Mouse (Mus musculus): ENCODE measurements around the gene Ankrd50. TPM values are rescaled to one million over a fixed set of nuclear protein-coding genes. Genes with fewer than 3 reads are reported as not detected.
A peak's percentile ranks its signal among the peaks of the same experiment; 100 is the strongest.

Gene Ankrd50
- polyA plus RNA-seq, 1 experiment from 2014 or later: 22.3 TPM

DNA sequence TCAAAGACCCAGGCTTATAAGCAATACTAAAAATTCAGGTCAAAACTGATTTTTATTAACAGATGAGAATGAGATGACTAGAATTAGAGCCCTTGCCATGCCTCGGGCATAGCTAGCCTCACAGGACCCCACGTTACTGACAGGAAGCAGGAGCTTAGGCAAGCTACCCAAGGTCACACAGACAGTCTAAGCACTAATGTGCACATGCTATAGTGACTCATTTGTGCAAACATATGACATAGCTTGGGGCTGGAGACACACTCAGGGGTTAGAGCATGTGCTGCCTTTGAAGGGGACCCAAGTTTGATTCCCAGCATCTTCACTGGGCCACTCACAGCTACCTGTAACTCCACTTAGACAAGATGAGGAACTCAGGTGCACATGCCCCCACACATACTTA is 22.9 kb downstream of the Ankrd50 start:
- ATAC-seq (ENCODE audit: low read depth): no peak
- H3K27ac ChIP-seq (replicated peaks): no peak overlapping the region
- WGBS: 90% methylated on average over 2 of the region's 2 CpGs
- H3K4me2 ChIP-seq: no peak overlapping the region
- H3K4me1 ChIP-seq (replicated peaks): no peaks in the 10 kb centered on the region
- peaks cover 70% of the 10 kb centered on the region for H3K36me3 ChIP-seq
- no peaks in the 10 kb centered on the region for H3K27me3 ChIP-seq
- no peaks in the 10 kb centered on the region for H3K9me3 ChIP-seq
- no peak overlapping the region for H3K9ac ChIP-seq
- no peak overlapping the region for H3K4me3 ChIP-seq

DNA sequence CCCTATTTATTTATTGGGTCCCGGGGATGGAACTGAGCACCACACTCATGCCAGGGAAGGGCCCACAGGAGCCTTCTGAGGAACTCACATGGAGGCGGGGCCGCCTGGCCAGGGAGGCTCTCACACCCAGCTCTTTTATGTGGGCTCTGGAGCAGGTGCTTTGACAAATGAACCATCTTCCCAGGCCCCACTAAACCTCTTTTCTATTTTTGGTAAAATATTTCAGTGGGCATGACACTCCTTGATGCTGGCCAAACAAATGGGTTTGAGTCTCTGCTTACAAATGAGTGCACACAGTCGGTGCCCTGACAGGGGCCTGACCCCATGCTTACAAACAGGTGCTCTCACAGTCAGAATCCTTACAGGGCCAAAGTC is 24.4 kb downstream of the Ankrd50 start:
- Histone ChIP-seq H3K27me3 (no peaks in the 10 kb centered on the region), H3K36me3 (peaks cover 85% of the 10 kb centered on the region), H3K4me3 (no peak overlapping the region), H3K9ac (no peak overlapping the region), H3K4me2 (no peak overlapping the region), H3K27ac (replicated peaks) (0 out of 2 replicates have a peak overlapping the region, but pooled peaks have one; percentile 13), H3K4me1 (replicated peaks) (no peaks in the 10 kb centered on the region), H3K9me3 (no peaks in the 10 kb centered on the region)
- 88% methylated on average over 4 of the region's 4 CpGs for WGBS
- no peak for ATAC-seq (ENCODE audit: low read depth)

DNA sequence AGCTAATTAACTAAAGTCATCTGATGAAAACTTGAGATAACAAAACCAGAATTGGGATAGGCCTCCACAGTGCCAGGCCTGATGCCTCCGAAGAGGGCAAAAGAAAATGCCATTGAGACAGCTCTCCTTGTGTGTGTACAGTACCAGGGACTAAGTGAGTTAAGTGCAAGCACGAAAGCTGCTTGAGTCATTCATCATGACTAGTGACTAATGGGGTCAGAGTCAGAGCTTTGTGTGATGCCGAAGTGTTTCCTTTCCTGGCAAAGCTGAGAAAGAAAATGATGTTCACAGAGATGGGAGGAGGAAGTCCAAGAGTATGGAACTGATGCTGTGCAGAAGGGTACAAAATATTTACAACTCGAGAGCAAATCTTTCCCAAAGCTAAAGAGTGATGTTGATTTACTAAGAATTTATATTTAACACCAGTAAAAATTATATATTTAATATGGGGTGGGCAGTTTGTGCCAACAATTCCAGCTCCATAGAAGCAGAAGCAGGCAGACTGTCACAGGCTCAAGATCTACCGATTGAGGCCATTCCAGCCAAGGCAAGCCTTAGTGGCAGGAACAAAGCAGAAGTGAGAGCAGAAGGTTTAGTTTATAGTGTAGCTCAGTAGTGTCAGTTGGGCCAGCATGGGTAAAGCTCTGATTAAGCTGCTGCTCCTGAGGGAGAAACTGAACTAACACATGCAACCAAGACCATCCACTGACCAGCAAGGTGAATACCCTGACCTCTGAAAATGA is 25.0 kb downstream of the Ankrd50 start:
- ATAC-seq (ENCODE audit: low read depth): no peak
- WGBS: 70% methylated on average over 5 of the region's 5 CpGs

DNA sequence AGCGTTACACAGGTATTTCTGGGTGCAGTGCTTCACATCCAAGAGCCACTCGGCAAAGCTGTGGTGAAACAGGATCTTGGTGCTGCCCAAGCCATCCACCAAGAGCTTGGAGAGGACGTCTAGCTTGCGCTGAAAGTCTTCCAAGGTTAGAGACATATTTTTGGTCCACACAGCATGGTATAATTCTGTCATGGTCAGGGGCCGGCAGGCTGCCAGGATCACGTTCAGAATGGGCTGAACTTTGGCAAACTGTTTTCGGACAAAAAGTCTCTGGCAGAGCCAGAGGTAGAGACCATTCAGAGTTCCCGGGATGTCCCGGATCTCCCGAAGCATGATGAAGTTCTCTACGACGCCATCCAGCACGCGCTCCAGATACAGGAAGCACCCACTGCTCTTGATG is 27.6 kb downstream of the Ankrd50 start:
- H3K36me3 ChIP-seq: peaks cover 92% of the 10 kb centered on the region
- WGBS: 97% methylated on average over 14 of the region's 14 CpGs
- no peak overlapping the region for H3K4me3 ChIP-seq
- no peaks in the 10 kb centered on the region for H3K9me3 ChIP-seq
- no peaks in the 10 kb centered on the region for H3K27me3 ChIP-seq
- no peak for ATAC-seq (ENCODE audit: low read depth)
- H3K27ac ChIP-seq (replicated peaks): no peak overlapping the region
- H3K9ac ChIP-seq: no peak overlapping the region
- H3K4me1 ChIP-seq (replicated peaks): peaks cover 7% of the 10 kb centered on the region; the same call in 1 of the 2 replicates
- no peak overlapping the region for H3K4me2 ChIP-seq

More for the DNA sequence above, 25.0 kb downstream of the Ankrd50 start:
- Histone ChIP-seq H3K4me1 (replicated peaks) (no peaks in the 10 kb centered on the region), H3K27ac (replicated peaks) (0 out of 2 replicates have a peak overlapping the region, but pooled peaks have one; percentile 13), H3K9me3 (no peaks in the 10 kb centered on the region), H3K4me3 (no peak overlapping the region), H3K27me3 (no peaks in the 10 kb centered on the region), H3K9ac (no peak overlapping the region), H3K36me3 (peaks cover 87% of the 10 kb centered on the region), H3K4me2 (no peak overlapping the region)

DNA sequence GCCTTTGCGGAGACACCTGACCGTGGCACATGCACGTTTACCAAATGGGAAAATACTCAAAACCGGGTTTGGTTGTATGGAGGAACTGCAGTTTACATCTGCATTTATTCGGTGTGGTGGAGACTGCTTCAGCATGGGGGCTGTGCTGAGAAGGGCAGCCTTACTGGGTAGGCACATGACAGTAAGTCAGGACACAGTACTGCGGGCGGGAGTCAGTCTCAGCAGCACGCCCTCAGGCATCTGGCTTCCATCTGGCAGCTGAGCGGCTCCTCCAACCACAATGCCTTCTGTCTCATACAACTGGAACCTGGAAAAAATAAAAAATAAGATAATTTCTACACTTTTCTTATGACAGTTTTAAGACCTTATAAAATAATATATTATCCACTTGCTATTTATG is 32.4 kb downstream of the Ankrd50 start:
- Histone ChIP-seq H3K4me2 (no peak overlapping the region), H3K4me1 (replicated peaks) (peaks cover 13% of the 10 kb centered on the region; the same call in 1 of the 2 replicates), H3K4me3 (no peak overlapping the region), H3K36me3 (peaks cover 74% of the 10 kb centered on the region), H3K27me3 (no peaks in the 10 kb centered on the region), H3K9ac (no peak overlapping the region), H3K9me3 (no peaks in the 10 kb centered on the region; the same call in 1 of the 2 replicates), H3K27ac (replicated peaks) (no peak overlapping the region)
- peak; percentile 66; the same call in 1 of the 2 replicates for ATAC-seq (ENCODE audit: low read depth)
- WGBS: 60% methylated on average over 9 of the region's 9 CpGs

DNA sequence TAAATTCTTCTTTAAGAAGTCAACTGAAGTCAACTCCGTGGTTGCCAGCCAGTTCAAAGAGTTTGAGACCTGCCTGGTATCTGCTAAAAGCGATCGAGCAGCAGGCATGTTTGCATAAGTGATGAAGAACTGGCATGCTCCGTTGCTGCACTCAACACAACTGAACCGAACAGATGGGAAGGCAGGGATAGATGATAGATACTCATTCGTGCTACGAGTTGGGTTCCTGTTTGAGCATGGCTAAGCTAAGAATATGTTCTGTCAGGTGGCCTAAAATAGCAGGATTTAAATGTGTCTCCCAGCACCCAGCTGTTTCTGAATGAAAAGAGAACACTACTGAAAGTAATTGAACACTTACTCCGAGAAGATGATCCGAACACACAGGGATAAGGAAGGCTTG is 38.1 kb downstream of the Ankrd50 start:
- no peak for ATAC-seq (ENCODE audit: low read depth)
- Histone ChIP-seq H3K36me3 (peaks cover 20% of the 10 kb centered on the region), H3K9ac (no peak overlapping the region), H3K4me3 (no peak overlapping the region), H3K4me1 (replicated peaks) (0 out of 2 replicates have a peak, but pooled peaks cover 1% of the 10 kb centered on the region), H3K9me3 (no peaks in the 10 kb centered on the region; the same call in 1 of the 2 replicates), H3K4me2 (no peak overlapping the region), H3K27me3 (no peaks in the 10 kb centered on the region), H3K27ac (replicated peaks) (no peak overlapping the region)
- WGBS: 90% methylated on average over 9 of the region's 9 CpGs

DNA sequence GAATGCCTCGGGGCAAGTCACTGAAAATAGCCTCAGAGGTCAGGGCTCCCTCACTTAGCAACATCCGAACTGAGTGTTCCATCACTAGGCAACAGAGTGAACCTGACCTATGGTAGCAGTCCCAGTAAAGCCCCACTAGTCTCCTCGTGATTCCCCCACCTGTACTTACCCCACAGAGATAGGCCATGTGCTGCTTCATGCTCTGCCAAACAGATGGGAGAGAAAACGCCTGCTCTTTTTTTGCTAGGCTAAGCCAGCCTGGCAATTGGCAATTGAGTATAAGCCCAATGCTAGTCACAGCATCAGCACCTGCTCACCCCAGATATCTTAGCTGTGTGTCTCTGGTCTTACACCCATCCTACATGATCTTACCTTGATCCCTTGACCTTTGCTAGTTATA is 40.8 kb downstream of the Ankrd50 start:
- Histone ChIP-seq H3K27me3 (no peaks in the 10 kb centered on the region), H3K4me1 (replicated peaks) (peaks cover 6% of the 10 kb centered on the region; the same call in 1 of the 2 replicates), H3K4me2 (no peak overlapping the region), H3K9me3 (no peaks in the 10 kb centered on the region), H3K9ac (no peak overlapping the region), H3K4me3 (no peak overlapping the region), H3K36me3 (no peaks in the 10 kb centered on the region), H3K27ac (replicated peaks) (no peak overlapping the region)
- WGBS: 60% methylated on average over 4 of the region's 4 CpGs
- ATAC-seq (ENCODE audit: low read depth): no peak

DNA sequence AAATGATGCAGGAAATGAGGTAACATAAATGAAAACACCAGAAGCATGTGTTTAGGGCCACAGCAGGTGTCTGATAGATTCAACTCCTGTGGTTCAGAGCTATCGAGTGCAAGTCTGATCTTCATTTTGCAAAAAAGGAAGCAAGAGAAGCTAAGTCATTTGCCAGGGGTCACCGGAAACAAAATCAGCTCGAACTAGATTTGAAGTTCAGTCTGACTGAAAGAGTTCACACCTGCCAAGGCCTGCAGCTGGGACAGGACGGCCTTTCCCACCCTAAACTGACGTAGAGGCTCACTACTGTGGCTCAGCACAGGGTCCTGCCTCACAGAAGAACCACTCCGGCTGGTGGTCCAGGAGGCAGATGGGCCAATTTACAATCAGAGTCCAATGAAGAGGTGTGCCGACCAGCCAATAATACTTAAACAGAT is 44.1 kb downstream of the Ankrd50 start:
- Histone ChIP-seq H3K9ac (no peak overlapping the region), H3K4me3 (no peak overlapping the region), H3K27ac (replicated peaks) (no peak overlapping the region), H3K4me2 (no peak overlapping the region), H3K36me3 (no peaks in the 10 kb centered on the region), H3K27me3 (no peaks in the 10 kb centered on the region), H3K9me3 (no peaks in the 10 kb centered on the region), H3K4me1 (replicated peaks) (peaks cover 6% of the 10 kb centered on the region; the same call in 1 of the 2 replicates)
- WGBS: 50% methylated on average over 7 of the region's 7 CpGs
- 0 out of 2 replicates have a peak, but pooled peaks have one; percentile 23 for ATAC-seq (ENCODE audit: low read depth)

DNA sequence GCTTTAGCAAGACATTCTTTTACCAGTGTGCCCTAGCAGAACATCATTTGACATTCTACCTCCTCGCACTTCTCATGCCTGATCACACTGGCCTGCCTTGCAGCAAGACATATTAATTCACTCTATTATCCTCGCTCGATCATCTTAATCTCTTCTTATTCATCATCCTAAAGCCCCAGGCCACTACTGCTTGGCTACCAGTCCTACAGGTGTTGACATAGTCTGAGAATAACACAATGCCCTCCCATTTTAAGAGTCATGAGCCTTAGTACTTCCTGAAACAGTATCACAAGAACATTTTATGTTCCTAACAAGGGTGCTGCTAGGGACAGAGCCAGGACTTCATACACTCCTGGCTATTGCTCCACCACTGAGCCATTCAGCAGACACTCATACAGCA is 48.0 kb downstream of the Ankrd50 start:
- no peak for ATAC-seq (ENCODE audit: low read depth)
- 86% methylated on average over 3 of the region's 3 CpGs for WGBS
- H3K36me3 ChIP-seq: no peaks in the 10 kb centered on the region

DNA sequence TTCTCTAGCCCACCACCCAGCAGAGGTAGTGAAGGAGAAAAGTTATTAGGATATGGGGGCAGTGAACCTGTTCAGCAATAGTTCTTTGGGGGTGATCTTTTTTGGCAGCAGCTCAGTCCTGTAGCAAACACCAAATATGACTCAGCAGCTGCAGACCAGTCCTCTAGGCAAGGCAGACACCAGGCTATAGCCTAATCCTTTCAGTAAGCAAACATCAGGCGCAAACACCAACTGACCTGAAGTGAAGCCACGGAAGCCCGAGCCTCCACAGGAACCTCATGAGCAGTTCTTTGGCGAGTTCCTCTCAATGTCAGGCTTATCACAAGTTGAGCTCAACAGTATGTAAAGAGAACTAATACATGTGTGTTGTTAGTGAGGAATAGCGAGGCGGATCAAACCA is 48.8 kb downstream of the Ankrd50 start:
- Histone ChIP-seq H3K4me3 (no peak overlapping the region), H3K27ac (replicated peaks) (no peak overlapping the region), H3K9ac (no peak overlapping the region), H3K36me3 (no peaks in the 10 kb centered on the region), H3K9me3 (no peaks in the 10 kb centered on the region), H3K4me1 (replicated peaks) (peaks cover 14% of the 10 kb centered on the region), H3K4me2 (no peak overlapping the region), H3K27me3 (no peaks in the 10 kb centered on the region)
- no peak for ATAC-seq (ENCODE audit: low read depth)
- 95% methylated on average over 6 of the region's 6 CpGs for WGBS

More for the DNA sequence above, 48.0 kb downstream of the Ankrd50 start:
- no peak overlapping the region for H3K4me3 ChIP-seq
- H3K4me1 ChIP-seq (replicated peaks): peaks cover 14% of the 10 kb centered on the region
- H3K9ac ChIP-seq: no peak overlapping the region
- no peaks in the 10 kb centered on the region for H3K27me3 ChIP-seq
- H3K9me3 ChIP-seq: no peaks in the 10 kb centered on the region
- H3K27ac ChIP-seq (replicated peaks): no peak overlapping the region
- H3K4me2 ChIP-seq: no peak overlapping the region

DNA sequence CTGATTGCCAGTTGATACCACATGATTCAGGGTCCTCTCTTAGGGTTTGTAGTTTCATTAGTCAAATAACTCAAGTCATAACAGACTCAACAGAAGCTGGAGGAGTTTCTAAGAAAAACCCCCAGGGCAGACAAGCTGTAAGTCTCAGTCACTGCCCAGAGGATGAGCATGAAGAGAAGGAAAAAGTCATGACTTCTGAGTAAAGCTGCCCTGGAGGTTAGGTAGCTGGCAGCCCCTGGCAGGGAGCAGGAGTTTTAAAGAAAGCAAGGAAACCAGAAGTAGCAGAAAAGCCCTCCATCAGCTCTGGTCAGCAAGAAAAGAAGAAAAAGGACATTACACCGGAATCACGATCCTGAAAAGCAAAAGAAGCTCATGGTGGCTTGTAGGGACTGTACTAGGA is 50.2 kb downstream of the Ankrd50 start:
- Histone ChIP-seq H3K27ac (replicated peaks) (no peak overlapping the region), H3K4me2 (no peak overlapping the region), H3K4me1 (replicated peaks) (peaks cover 8% of the 10 kb centered on the region), H3K27me3 (no peaks in the 10 kb centered on the region), H3K9ac (no peak overlapping the region), H3K4me3 (no peak overlapping the region), H3K36me3 (no peaks in the 10 kb centered on the region), H3K9me3 (no peaks in the 10 kb centered on the region)
- no peak for ATAC-seq (ENCODE audit: low read depth)
- WGBS: 92% methylated on average over 2 of the region's 2 CpGs

DNA sequence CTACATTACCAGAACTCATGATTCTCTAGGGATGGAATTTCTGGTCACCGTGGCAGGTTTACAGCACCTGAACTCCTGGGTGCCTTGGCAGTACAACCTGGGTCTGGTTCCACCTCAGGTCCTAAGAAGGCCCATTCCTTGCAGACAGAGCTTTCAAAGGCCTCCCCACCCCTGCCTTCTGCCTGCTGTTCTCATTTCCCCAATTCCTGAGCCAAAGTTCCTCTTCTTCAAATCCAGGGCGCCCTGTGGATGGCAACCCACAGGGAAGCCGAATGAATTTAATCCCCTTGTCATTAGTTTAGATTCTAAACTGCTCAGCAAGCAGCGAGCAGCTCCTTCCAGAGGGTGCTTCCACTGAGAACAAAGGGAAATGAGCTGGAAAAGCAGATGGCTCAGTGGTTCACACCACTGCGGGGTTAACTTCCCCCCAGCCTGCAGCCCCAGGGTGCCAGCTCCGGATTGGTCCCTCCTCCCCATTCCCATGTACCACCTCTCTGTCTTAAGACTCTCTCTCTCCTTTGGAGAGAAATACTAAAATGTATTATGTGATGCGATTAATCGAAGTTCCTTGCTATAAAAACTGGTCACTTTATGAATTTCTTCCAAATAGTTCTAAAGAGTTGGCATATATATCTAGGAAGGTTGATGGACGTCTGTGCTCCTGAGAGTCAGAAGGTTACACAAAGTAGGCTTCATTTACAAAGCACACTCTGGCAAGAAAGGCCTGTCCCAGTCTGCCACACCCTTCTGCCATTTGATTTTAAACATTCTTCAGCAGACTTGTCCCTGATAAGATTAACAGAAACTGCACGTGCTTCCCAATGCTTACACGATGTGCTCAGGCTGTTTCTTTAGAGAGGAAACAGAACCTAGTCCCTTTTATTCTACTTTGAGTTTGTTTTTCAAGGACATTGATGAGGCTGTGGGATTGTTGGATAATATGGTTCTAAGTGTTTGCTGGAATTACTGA is 50.9 kb downstream of the Ankrd50 start:
- Histone ChIP-seq H3K4me3 (no peak overlapping the region), H3K27ac (replicated peaks) (peak overlapping the region; percentile 59), H3K36me3 (no peaks in the 10 kb centered on the region), H3K9me3 (no peaks in the 10 kb centered on the region), H3K9ac (no peak overlapping the region), H3K27me3 (no peaks in the 10 kb centered on the region), H3K4me1 (replicated peaks) (peaks cover 8% of the 10 kb centered on the region), H3K4me2 (no peak overlapping the region)
- peak; percentile 61 for ATAC-seq (ENCODE audit: low read depth)
- 22% methylated on average over 11 of the region's 11 CpGs for WGBS

All from neural tube, embryonic 13.5 days (tissue).